Mouse (Mus musculus): ENCODE results near the gene Alg11.

Alg11 gene

GRCm38 (mm10) chr8:22061126-22061525, 605 bp downstream of the Alg11 start:
- no peak for DNase-seq (ENCODE audit: low spot score)

DNA sequence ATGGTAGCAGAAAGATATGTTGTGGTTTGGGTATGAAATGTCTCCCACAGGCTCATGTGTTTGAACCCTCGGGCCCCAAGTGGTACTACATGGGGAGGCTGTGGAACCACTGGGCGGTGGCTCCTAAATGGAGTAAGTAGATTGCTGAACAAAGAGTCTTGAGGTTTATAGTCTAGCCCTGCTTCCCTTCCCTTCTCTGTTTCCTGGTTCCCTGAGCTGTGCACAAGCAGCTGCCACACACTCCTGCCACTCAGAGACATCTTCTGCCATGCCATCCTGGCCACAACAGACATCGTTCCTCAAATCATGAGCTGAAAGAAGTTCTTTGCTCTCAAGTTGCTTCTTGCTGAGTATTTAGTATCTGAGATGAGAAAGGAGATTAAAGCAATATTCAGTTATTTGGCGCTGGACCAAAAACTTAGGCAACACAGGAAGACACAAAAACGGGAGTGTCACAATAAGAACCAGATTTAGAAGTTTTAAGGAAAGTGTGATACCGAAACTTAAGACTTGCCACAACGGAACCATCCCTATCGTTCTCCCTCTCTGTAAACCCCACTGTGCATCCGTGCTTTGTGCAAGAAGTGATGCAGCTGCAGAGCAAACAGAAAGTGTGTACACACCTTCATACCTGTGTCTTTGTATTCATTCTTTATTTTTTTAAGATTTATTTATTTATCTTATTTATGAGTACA, 18.9 kb downstream of the Alg11 start:
- no peak for DNase-seq (ENCODE audit: low spot score)

GRCm38 (mm10) chr8:22089226-22089625, 28.7 kb downstream of the Alg11 start:
- no peak for DNase-seq (ENCODE audit: low spot score)

DNA sequence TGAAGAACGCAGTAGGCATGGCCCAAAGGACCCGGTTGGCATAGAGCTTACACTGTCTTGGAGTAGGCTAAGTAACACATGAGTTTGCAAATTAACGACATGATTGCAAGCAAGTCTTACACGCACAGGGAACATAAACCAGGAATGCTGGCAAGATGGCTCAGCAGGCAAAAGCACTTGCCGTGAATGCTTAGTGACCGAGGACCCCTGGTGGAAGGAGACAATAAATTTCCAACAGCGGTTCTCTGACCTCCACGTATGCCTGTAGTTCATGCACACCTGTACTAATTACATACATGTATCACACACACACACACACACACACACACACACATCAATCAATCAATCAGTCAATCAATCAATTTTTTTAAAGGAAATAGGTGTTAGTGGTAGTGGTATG, 31.0 kb downstream of the Alg11 start:
- DNase-seq (ENCODE audit: low spot score): no peak

- DNase-seq (ENCODE audit: low spot score): no peak
Measured at GRCm38 (mm10) chr8:22107020-22107419, 46.5 kb downstream of the Alg11 start.

Data from layer of hippocampus, adult 11-12 months (tissue).